Mouse (Mus musculus): ENCODE results near the gene Olfr354.

The Olfr354 gene

DNA sequence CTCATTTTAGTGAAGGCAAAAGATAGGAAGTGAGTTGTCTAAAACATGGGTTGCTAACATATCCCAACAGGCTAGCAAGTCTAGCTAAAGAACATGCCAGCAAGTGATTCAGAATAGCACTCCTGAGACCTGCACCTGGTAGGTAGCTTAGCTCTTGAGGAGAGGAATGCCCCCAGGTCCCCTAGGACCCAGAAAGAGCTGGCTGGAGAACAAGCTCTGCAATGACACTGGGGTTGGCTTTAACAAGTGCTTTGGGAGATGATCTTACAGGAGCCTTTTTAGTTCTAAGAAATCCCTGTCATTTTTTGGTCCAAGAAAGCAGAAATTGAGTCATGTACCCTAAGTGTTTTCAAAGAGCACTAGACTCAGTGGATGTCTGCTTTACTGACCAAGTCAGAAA lies at the start of gene Olfr354:
Gene Olfr354 (plus strand): TSS at position 301 of the 400 bp plus-strand sequence.
- DNase-seq (ENCODE audit: low spot score in 2 of 2): no peak

DNA sequence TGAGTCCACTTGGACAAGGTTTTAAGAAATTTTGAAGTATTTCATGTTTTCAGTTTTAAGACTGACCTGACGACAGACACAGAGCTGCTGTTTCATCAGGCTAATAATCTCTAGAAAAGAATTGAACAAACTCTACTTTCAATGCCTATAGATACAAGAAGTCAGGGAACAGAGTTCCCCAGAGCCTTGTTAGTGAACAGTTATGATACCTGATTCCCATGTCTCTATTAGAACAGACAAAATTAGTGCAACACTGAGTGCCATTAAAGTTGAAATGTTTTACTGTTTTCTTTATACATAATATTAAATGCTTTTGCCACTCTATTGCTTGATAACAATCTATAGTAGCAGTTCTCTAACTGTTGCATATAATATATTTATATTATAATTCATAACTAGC lies 42.9 kb upstream of the Olfr354 start, which contains the start of gene Olfr351:
Gene Olfr351 (minus strand): TSS at position 101 of the 400 bp plus-strand sequence.
- DNase-seq (ENCODE audit: low spot score in 2 of 2): no peak

DNA sequence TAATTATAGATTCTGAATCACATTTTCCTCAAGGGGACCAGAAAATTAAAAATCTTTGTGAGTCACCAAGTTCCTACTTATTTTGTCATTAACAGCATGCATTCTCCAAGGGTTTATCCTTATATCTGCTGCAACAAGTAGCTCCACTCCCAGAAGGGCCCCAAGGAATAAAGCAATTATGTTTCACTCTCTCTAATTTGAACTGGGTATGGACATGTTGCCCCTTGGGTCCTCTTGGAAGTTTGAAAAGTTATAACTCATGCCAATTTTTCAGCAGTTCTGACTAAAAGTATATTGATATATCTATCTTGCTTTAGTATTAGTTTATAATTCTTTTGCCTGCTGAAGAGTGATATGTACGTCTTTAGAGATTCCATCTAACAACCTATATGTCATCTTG lies 37.3 kb upstream of the Olfr354 start, which contains the start of gene Olfr352:
Gene Olfr352 (plus strand): TSS at position 301 of the 400 bp plus-strand sequence.
- no peak for DNase-seq (ENCODE audit: low spot score in 2 of 2)

DNA sequence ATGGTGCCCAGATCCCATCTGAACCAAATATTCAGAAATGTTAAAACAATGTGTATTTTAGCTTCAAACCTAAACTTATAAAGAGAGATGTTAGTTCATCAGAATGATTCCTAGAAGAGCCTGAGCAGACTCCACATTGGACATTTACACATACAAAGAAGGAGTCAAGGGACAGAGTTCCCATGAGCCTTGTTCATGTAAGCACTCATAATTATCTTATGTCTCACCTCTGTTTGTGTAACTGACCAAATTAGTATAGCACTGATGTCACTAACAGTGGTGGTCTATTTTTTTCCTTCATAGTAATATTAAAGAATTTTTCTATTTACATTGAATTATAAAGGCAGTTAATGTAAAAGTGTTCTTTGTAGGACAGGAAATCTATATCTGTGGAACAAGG lies 12.6 kb upstream of the Olfr354 start, which contains the start of gene Olfr353:
Gene Olfr353 (minus strand): TSS at position 101 of the 400 bp plus-strand sequence.
- no peak for DNase-seq (ENCODE audit: low spot score in 2 of 2)

DNA sequence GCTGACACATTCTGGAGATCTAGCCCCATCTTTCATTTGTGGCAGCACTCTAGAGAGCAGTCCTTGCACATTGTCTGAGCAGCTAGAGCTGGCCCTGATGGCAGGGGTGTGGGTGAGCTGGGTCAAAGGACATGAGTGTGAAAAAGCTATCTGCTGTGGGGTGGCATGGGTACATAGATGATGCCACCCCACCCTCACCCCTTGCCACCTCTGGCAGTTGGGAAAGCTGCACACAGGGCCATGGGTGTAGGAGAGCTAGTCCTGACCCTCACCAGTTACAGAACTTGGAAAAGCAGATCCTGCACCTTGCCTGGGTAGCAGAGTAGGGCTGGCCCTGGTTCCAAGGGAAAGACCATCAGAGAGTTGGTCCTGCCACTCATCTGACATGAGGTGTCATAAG lies 8.4 kb upstream of the Olfr354 start:
- DNase-seq (ENCODE audit: low spot score in 2 of 2): no peak

DNA sequence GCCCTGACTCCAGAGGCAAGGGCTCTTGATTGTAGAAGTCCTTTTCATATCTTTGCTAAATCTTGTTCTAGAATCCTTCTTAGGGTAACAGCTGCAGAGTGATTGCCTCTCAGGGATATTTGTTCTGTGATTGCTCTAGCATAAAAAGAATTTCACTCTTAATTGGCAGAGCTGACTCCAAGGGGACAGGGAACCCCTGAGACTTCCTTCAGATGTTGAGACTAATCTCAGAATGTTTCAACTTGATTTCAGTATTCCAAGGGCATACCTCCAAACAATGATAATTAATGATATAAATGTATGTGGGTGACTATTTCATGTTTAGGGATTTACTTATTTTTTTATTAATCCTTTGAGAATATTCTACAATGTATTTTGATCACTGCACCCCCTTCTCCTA lies 23.3 kb downstream of the Olfr354 start, which contains the start of gene Olfr355:
Gene Olfr355 (minus strand): TSS at position 101 of the 400 bp plus-strand sequence.
- DNase-seq (ENCODE audit: low spot score in 2 of 2): no peak

DNA sequence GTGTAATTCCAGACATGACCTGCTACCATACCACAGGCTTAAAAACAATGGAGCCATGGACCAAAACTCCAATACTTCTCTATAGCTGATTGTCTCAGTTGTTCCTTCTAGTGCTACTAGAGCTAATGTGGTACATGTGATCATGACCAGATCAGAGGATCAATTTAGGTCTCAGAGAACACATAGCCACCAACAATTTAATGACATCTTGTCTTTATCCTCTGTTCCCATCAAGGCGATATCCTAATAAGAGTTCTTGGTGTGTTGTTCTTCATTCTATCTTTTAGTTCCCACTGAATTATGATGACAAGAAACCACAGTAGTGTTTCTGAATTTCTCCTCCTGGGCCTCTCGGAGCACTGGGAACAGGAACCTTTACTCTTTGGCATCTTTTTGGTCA lies 31.3 kb downstream of the Olfr354 start, which contains the start of gene Olfr356:
Gene Olfr356 (plus strand): TSS at position 301 of the 400 bp plus-strand sequence.
- no peak for DNase-seq (ENCODE audit: low spot score in 2 of 2)
